Mouse (Mus musculus) MEL (cell line): ENCODE data around the gene Spire2. TPM values are rescaled to one million over a fixed set of nuclear protein-coding genes. Genes with fewer than 3 reads are reported as not detected.

Experiments used
- polyA plus RNA-seq, 2 experiments: library from polyadenylated mRNA; stranded (reverse) in 1 of 2; unstranded in 1 of 2; fragments of >175 nt in 1 of 2; fragments of >200 nt in 1 of 2; gene quantifications; 2 replicates each; pipeline versions ENCODE4 v1.2.1 to v1.2.4; 2012; ENCODE audit warnings: low replicate concordance in 2 of 2, low read depth in 1 of 2; ENCODE audit not compliant: insufficient read length in 2 of 2, insufficient read depth in 1 of 2, missing spikeins in 1 of 2
- total RNA-seq: library from RNA; depleted of rRNA; stranded (reverse); fragments of 300-350 nt; gene quantifications from 2 replicates; pipeline ENCODE4 v1.2.3, GENCODE M21; 2012; rRNA removed

Gene Spire2
- total and polyA plus RNA-seq, 3 experiments: 1.1 to 5.4 TPM; not detected in 1

Other genes with a start within 250 kb of the Spire2 start
- 2,918 and 3,113 TPM in 2 replicates for gene Rpl13, start 230.4 kb upstream of the Spire2 start, total RNA-seq
- gene Rpl13, start 230.4 kb upstream of the Spire2 start, polyA plus RNA-seq: 1,000 to 10,000 TPM in 1 of 2 experiments, not detected in 1; 1,306 TPM
- 2.2 and 3.5 TPM in 2 replicates for gene Cpne7, start 215.3 kb upstream of the Spire2 start, total RNA-seq
- gene Cpne7, start 215.3 kb upstream of the Spire2 start, polyA plus RNA-seq: 1 to 10 TPM in 1 of 2 experiments, not detected in 1; 4.5 TPM
- 0.15 TPM in 1 of 2 replicates, not detected in the other for gene Sult5a1, start 174.4 kb upstream of the Spire2 start, total RNA-seq
- gene Sult5a1, start 174.4 kb upstream of the Spire2 start, polyA plus RNA-seq: not detected
- gene Dpep1, start 146.5 kb upstream of the Spire2 start, total RNA-seq: not detected in 2 replicates
- not detected for gene Dpep1, start 146.5 kb upstream of the Spire2 start, polyA plus RNA-seq
- gene Chmp1a, start 120.0 kb upstream of the Spire2 start, total RNA-seq: 68.6 and 80.5 TPM in 2 replicates
- gene Chmp1a, start 120.0 kb upstream of the Spire2 start, polyA plus RNA-seq: 10 to 100 TPM in 1 of 2 experiments, not detected in 1; 85.7 TPM
- 0.98 and 1.2 TPM in 2 replicates for gene Spata33, start 119.9 kb upstream of the Spire2 start, total RNA-seq
- 1 to 10 TPM in 1 of 2 experiments, not detected in 1; 1.4 TPM for gene Spata33, start 119.9 kb upstream of the Spire2 start, polyA plus RNA-seq
- 23.2 and 28.0 TPM in 2 replicates for gene Cdk10, start 107.9 kb upstream of the Spire2 start, total RNA-seq
- gene Cdk10, start 107.9 kb upstream of the Spire2 start, polyA plus RNA-seq: 10 to 100 TPM in 1 of 2 experiments, not detected in 1; 43.8 TPM
- 1.2 and 1.9 TPM in 2 replicates for gene Spata2l, start 96.5 kb upstream of the Spire2 start, total RNA-seq
- gene Spata2l, start 96.5 kb upstream of the Spire2 start, polyA plus RNA-seq: 1 to 10 TPM in 1 of 2 experiments, not detected in 1; 3.1 TPM
- 11.8 and 16.0 TPM in 2 replicates for gene Zfp276, start 78.5 kb upstream of the Spire2 start, total RNA-seq
- 10 to 100 TPM in 1 of 2 experiments, not detected in 1; 19.2 TPM for gene Zfp276, start 78.5 kb upstream of the Spire2 start, polyA plus RNA-seq
- gene Vps9d1, start 78.4 kb upstream of the Spire2 start, total RNA-seq: 3.0 and 4.4 TPM in 2 replicates
- 10 to 100 TPM in 1 of 2 experiments, not detected in 1; 12.2 TPM for gene Vps9d1, start 78.4 kb upstream of the Spire2 start, polyA plus RNA-seq
- gene Fanca, start 14.1 kb upstream of the Spire2 start, total RNA-seq: 22.9 and 32.2 TPM in 2 replicates
- gene Fanca, start 14.1 kb upstream of the Spire2 start, polyA plus RNA-seq: 10 to 100 TPM in 1 of 2 experiments, not detected in 1; 75.9 TPM
- 107 TPM in 2 replicates for gene Tcf25, start 41.0 kb downstream of the Spire2 start, total RNA-seq
- 100 to 1,000 TPM in 1 of 2 experiments, not detected in 1; 327 TPM for gene Tcf25, start 41.0 kb downstream of the Spire2 start, polyA plus RNA-seq
- gene Mc1r, start 74.4 kb downstream of the Spire2 start, total RNA-seq: 0.31 and 0.36 TPM in 2 replicates
- gene Mc1r, start 74.4 kb downstream of the Spire2 start, polyA plus RNA-seq: under 1 TPM in 1 of 2 experiments, not detected in 1; 0.45 TPM
- 0.69 TPM in 2 replicates for gene Tubb3, start 78.7 kb downstream of the Spire2 start, total RNA-seq
- 1 to 10 TPM in 1 of 2 experiments, not detected in 1; 1.4 TPM for gene Tubb3, start 78.7 kb downstream of the Spire2 start, polyA plus RNA-seq
- gene Def8, start 90.8 kb downstream of the Spire2 start, total RNA-seq: 23.8 and 26.0 TPM in 2 replicates
- 10 to 100 TPM in 1 of 2 experiments, not detected in 1; 34.0 TPM for gene Def8, start 90.8 kb downstream of the Spire2 start, polyA plus RNA-seq
- 27.5 and 31.0 TPM in 2 replicates for gene Afg3l1, start 145.2 kb downstream of the Spire2 start, total RNA-seq
- gene Afg3l1, start 145.2 kb downstream of the Spire2 start, polyA plus RNA-seq: 10 to 100 TPM in 1 of 2 experiments, not detected in 1; 68.4 TPM
- gene Dbndd1, start 182.8 kb downstream of the Spire2 start, total RNA-seq: 0.29 and 0.73 TPM in 2 replicates
- gene Dbndd1, start 182.8 kb downstream of the Spire2 start, polyA plus RNA-seq: 1 to 10 TPM in 1 of 2 experiments, not detected in 1; 4.2 TPM
- gene Gas8, start 186.1 kb downstream of the Spire2 start, total RNA-seq: 12.5 and 14.4 TPM in 2 replicates
- gene Gas8, start 186.1 kb downstream of the Spire2 start, polyA plus RNA-seq: 100 to 1,000 TPM in 1 of 2 experiments, 10 to 100 TPM in 1; 20.8 to 179 TPM